Comparison of ENCODE assay signal across 18 mouse cellular contexts in the genomic region with DNA sequence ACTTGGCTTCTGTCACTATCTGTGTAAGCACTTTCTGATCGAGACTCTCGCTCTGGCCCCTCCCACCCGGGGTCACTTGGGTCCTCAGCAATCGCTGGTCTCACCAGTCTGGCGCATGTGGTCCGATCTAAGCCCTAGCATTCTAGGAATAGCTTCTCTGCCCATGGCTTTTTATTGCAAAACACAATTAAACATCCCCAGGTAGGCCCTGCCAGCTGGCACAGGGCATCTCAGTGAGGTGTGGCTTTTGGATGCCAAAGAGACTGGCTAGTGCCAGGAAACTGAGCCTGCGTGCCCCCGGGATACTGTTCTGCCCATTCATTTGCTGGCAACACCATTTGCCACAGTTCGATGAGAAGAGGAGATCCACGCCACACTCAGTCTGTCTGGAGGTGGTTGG. TPM values are rescaled to one million over a fixed set of nuclear protein-coding genes. Genes with fewer than 3 reads are reported as not detected.
DNase-seq lines count a peak whose midpoint lies in the region; ATAC-seq and TF ChIP-seq lines count a peak whose summit lies in the region.
"Had no signal": no experiment of that assay in that cellular context is flagged by ENCODE, and none has a peak within 500 bp of the region (broad histone marks: within the 10 kb centered on the region; RNA-seq: fewer than 3 reads in every experiment).

No protein-coding gene starts in this region.

- H3K4me1 ChIP-seq in embryonic facial prominence, embryonic 12.5 days: no peaks in the 10 kb centered on the region; the same call in 1 of the 2 replicates
- H3K4me1 ChIP-seq in embryonic facial prominence, embryonic 10.5 days: peaks cover 7% of the 10 kb centered on the region; the same call in 1 of the 2 replicates
- H3K4me1 ChIP-seq in lung, adult 2 months (ENCODE audit: control insufficient read depth, insufficient read depth, low read length): no peaks in the 10 kb centered on the region
- H3K4me1 ChIP-seq in cerebellum, adult 2 months (ENCODE audit: control insufficient read depth, insufficient read depth, low read length): peaks cover 15% of the 10 kb centered on the region
- H3K4me1 ChIP-seq: limb, embryonic 13.5 days; midbrain, embryonic 13.5 days had no signal

- H3K4me3 ChIP-seq in embryonic facial prominence, embryonic 12.5 days: no peak overlapping the region
- no peak overlapping the region for H3K4me3 ChIP-seq in embryonic facial prominence, embryonic 10.5 days
- H3K4me3 ChIP-seq in lung, adult 2 months (replicated peaks; ENCODE audit: extremely low read depth, low read depth, low read length): no peak overlapping the region
- no peak overlapping the region for H3K4me3 ChIP-seq in cerebellum, adult 2 months (replicated peaks; ENCODE audit: insufficient read depth, low read depth, low read length)
- H3K4me3 ChIP-seq: limb, embryonic 13.5 days; midbrain, embryonic 13.5 days had no signal

- ATAC-seq in embryonic facial prominence, embryonic 12.5 days (ENCODE audit: insufficient number of reproducible peaks, insufficient read depth, low FRiP score, low TSS enrichment): peak; percentile 9; the same call in 1 of the 2 replicates
- no peak for ATAC-seq in frontal cortex, adult (ENCODE audit: low TSS enrichment)
- ATAC-seq: liver, postnatal 0 days; midbrain, embryonic 13.5 days; Patski had no signal

- TF ChIP-seq POLR2A in lung, adult 2 months (IDR thresholded peaks at IDR 0.05; ENCODE audit: borderline replicate concordance, extremely low read depth, low read depth, low read length): no peak
- no peak for TF ChIP-seq POLR2A in cerebellum, adult 2 months (IDR thresholded peaks at IDR 0.05; ENCODE audit: borderline replicate concordance, insufficient read depth, low read length)

- no peak overlapping the region for H3K4me2 ChIP-seq in embryonic facial prominence, embryonic 12.5 days (replicated peaks)
- H3K4me2 ChIP-seq: limb, embryonic 13.5 days; midbrain, embryonic 13.5 days had no signal

- H3K27ac ChIP-seq in embryonic facial prominence, embryonic 12.5 days: no peak overlapping the region
- no peak overlapping the region for H3K27ac ChIP-seq in embryonic facial prominence, embryonic 10.5 days (replicated peaks)
- no peak overlapping the region for H3K27ac ChIP-seq in cerebellum, adult 2 months (ENCODE audit: insufficient read depth, low read length)
- H3K27ac ChIP-seq: limb, embryonic 13.5 days; midbrain, embryonic 13.5 days had no signal

- no peak for TF ChIP-seq CTCF in lung, adult 2 months (IDR thresholded peaks at IDR 0.05; ENCODE audit: insufficient read depth, low read length)
- no peak for TF ChIP-seq CTCF in cerebellum, adult 2 months (IDR thresholded peaks at IDR 0.05; ENCODE audit: borderline replicate concordance, insufficient read depth, low read depth, low read length)

- no peaks in the 10 kb centered on the region for H3K27me3 ChIP-seq in embryonic facial prominence, embryonic 12.5 days
- H3K27me3 ChIP-seq in embryonic facial prominence, embryonic 10.5 days (replicated peaks; ENCODE audit: low read depth, poor library complexity, severe bottlenecking): peaks cover 9% of the 10 kb centered on the region; the same call in 1 of the 2 replicates
- no peaks in the 10 kb centered on the region for H3K27me3 ChIP-seq in cerebellum, adult 2 months (ENCODE audit: control insufficient read depth, insufficient read depth, low read length)
- H3K27me3 ChIP-seq: limb, embryonic 13.5 days; midbrain, embryonic 13.5 days had no signal

- H3K9ac ChIP-seq in embryonic facial prominence, embryonic 12.5 days: no peak overlapping the region
- H3K9ac ChIP-seq: limb, embryonic 13.5 days; liver, postnatal 0 days; midbrain, embryonic 13.5 days had no signal

- no peaks in the 10 kb centered on the region for H3K36me3 ChIP-seq in embryonic facial prominence, embryonic 12.5 days
- H3K36me3 ChIP-seq in embryonic facial prominence, embryonic 10.5 days (replicated peaks): no peaks in the 10 kb centered on the region
- H3K36me3 ChIP-seq: limb, embryonic 13.5 days; midbrain, embryonic 13.5 days had no signal

- WGBS in embryonic facial prominence, embryonic 12.5 days: 81% methylated on average over 10 of the region's 10 CpGs
- WGBS in embryonic facial prominence, embryonic 10.5 days: 82% methylated on average over 10 of the region's 10 CpGs
- WGBS in lung, adult 2 months: 62% methylated on average over 10 of the region's 10 CpGs
- 8% methylated on average over 10 of the region's 10 CpGs for WGBS in cerebellum, adult 2 months

- H3K9me3 ChIP-seq in embryonic facial prominence, embryonic 12.5 days: no peaks in the 10 kb centered on the region
- H3K9me3 ChIP-seq in embryonic facial prominence, embryonic 10.5 days: no peaks in the 10 kb centered on the region
- H3K9me3 ChIP-seq: limb, embryonic 13.5 days; midbrain, embryonic 13.5 days had no signal

- DNase-seq in embryonic facial prominence, embryonic 10.5 days (ENCODE audit: low spot score): no peak
- DNase-seq in lung, postnatal 36 days: peak; percentile 4
- DNase-seq in lung, adult 2 months: no peak
- peak; percentile 82 to 89 for DNase-seq in cerebellum, adult 2 months
- DNase-seq in fat pad, adult 2 months (ENCODE audit: extremely low read depth, low read depth, low spot score): peak; percentile 75
- no peak for DNase-seq in layer of hippocampus, adult 8-10 months (ENCODE audit: low spot score in 2 of 2)
- DNase-seq: heart, adult 18-20 months; heart, postnatal 14 days; liver, postnatal 0 days had no signal

RNA-seq across cellular contexts. Expression of gene Igf2, which starts 35.9 kb away (rescaled TPM):
- polyA plus RNA-seq in embryonic facial prominence, embryonic 12.5 days (2016; fragmentation: Nextera tagmentation; extraction: Ambion mirVana): 701 and 722 TPM in 2 replicates
- polyA plus RNA-seq in embryonic facial prominence, embryonic 10.5 days (2016; fragmentation: Nextera tagmentation; extraction: Ambion mirVana): 360 and 378 TPM in 2 replicates
- 16.9 and 25.4 TPM in 2 replicates for polyA plus RNA-seq in lung, adult 2 months (2012; rRNA removed)
- 67.2 and 99.9 TPM in 2 replicates for polyA plus RNA-seq in cerebellum, adult 2 months (2012; rRNA removed)
- total RNA-seq in layer of hippocampus, adult 8-10 months (2022): 10 to 100 TPM; 52.4 to 90.2 (median 73.6) TPM

RNA-seq across cellular contexts. Expression of gene Gm49394, which starts 39.1 kb away (rescaled TPM):
- polyA plus RNA-seq in embryonic facial prominence, embryonic 12.5 days (2016; fragmentation: Nextera tagmentation; extraction: Ambion mirVana): 0.04 TPM in 1 of 2 replicates, not detected in the other
- polyA plus RNA-seq in embryonic facial prominence, embryonic 10.5 days (2016; fragmentation: Nextera tagmentation; extraction: Ambion mirVana): not detected in 2 replicates
- 0.02 TPM in 1 of 2 replicates, not detected in the other for polyA plus RNA-seq in lung, adult 2 months (2012; rRNA removed)
- 0.02 TPM in 1 of 2 replicates, not detected in the other for polyA plus RNA-seq in cerebellum, adult 2 months (2012; rRNA removed)
- under 1 TPM in 1 of 4 experiments, not detected in 3; 0.30 TPM for total RNA-seq in layer of hippocampus, adult 8-10 months (2022)
- total RNA-seq: gastrocnemius, adult 18-20 months; heart, adult 18-20 months; heart, postnatal 14 days had no signal
- polyA plus RNA-seq: kidney, embryonic 14.5 days; large intestine, adult 2 months; midbrain, embryonic 13.5 days; Patski; spleen, adult 2 months had no signal

Comparison
In these comparisons a context has a peak if more than half of its experiments do, and no peak if none do; other contexts are left out.
1. DNase-seq: peak in lung, postnatal 36 days (single experiment), cerebellum, adult 2 months (2 of 2) and fat pad, adult 2 months (single experiment); none in embryonic facial prominence, embryonic 10.5 days (single experiment), lung, adult 2 months (single experiment) and layer of hippocampus, adult 8-10 months (0 of 2).